Mouse (Mus musculus) cerebellum, postnatal 4 days (tissue): ENCODE data around the gene Metap1d.

Experiments used
- DNase-seq, 2 experiments: peaks; one replicate each; pipeline ENCODE4 v3.0.0; 2022; ENCODE audit warnings: low spot score in 2 of 2, mixed read lengths in 1 of 2

Gene Metap1d

GRCm38 (mm10) chr2:71453161-71453916, at the start of gene Metap1d:
TSS of gene Metap1d (plus strand) at chr2:71453276.
- peak; percentile 83 to 95 for DNase-seq

- no peak for DNase-seq
Measured at GRCm38 (mm10) chr2:71405613-71406012, 47.5 kb upstream of the Metap1d start.

GRCm38 (mm10) chr2:71418760-71419280, 34.3 kb upstream of the Metap1d start:
- no peak for DNase-seq

GRCm38 (mm10) chr2:71419408-71419807, 33.7 kb upstream of the Metap1d start:
- no peak for DNase-seq

- DNase-seq, result no peak
Measured at GRCm38 (mm10) chr2:71420895-71421425, 32.1 kb upstream of the Metap1d start.

- no peak for DNase-seq
Measured at GRCm38 (mm10) chr2:71424545-71424944, 28.5 kb upstream of the Metap1d start.

- no peak for DNase-seq
Measured at GRCm38 (mm10) chr2:71435440-71435839, 17.6 kb upstream of the Metap1d start.

- DNase-seq, result no peak
Measured at GRCm38 (mm10) chr2:71443376-71443775, 9.7 kb upstream of the Metap1d start.

GRCm38 (mm10) chr2:71445536-71446196, 7.4 kb upstream of the Metap1d start:
- no peak for DNase-seq

GRCm38 (mm10) chr2:71449604-71450003, 3.5 kb upstream of the Metap1d start:
- DNase-seq, result no peak

GRCm38 (mm10) chr2:71451761-71452160, 1.3 kb upstream of the Metap1d start:
- no peak for DNase-seq

GRCm38 (mm10) chr2:71453917-71454260, 813 bp downstream of the Metap1d start:
- no peak for DNase-seq

GRCm38 (mm10) chr2:71458624-71459023, 5.5 kb downstream of the Metap1d start:
- no peak for DNase-seq

GRCm38 (mm10) chr2:71459659-71460058, 6.6 kb downstream of the Metap1d start:
- DNase-seq, result no peak

- no peak for DNase-seq
Measured at GRCm38 (mm10) chr2:71461139-71461538, 8.1 kb downstream of the Metap1d start.

GRCm38 (mm10) chr2:71461589-71461988, 8.5 kb downstream of the Metap1d start:
- DNase-seq, result no peak

- no peak for DNase-seq
Measured at GRCm38 (mm10) chr2:71462066-71462465, 9.0 kb downstream of the Metap1d start.

GRCm38 (mm10) chr2:71462553-71462952, 9.5 kb downstream of the Metap1d start:
- DNase-seq, result no peak

GRCm38 (mm10) chr2:71466103-71466502, 13.0 kb downstream of the Metap1d start:
- no peak for DNase-seq

GRCm38 (mm10) chr2:71466861-71467450, 13.9 kb downstream of the Metap1d start:
- peak in 1 of 2 experiments; percentile 26 for DNase-seq

- no peak for DNase-seq
Measured at GRCm38 (mm10) chr2:71471094-71471493, 18.0 kb downstream of the Metap1d start.

- no peak for DNase-seq
Measured at GRCm38 (mm10) chr2:71473830-71474229, 20.8 kb downstream of the Metap1d start.
